Mouse (Mus musculus) heart, adult 11 months (tissue): ENCODE measurements at regions not wholly inside any gene's neighbourhood (a gene's known extent, or its start where the extent isn't known, plus 50 kb on each side); places are given as distances from the start of the nearest gene placed in this dataset.
A peak's percentile ranks its signal among the peaks of the same experiment; 100 is the strongest.

Source experiments
- DNase-seq: peaks from one replicate; pipeline ENCODE4 v3.0.0; 2022

GRCm38 (mm10) chr10:69045275-69045674, 106.0 kb upstream of the Rhobtb1 start:
- DNase-seq = peak; percentile 57

- DNase-seq = peak; percentile 62
Observed at GRCm38 (mm10) chr10:69046008-69046555, 105.2 kb upstream of the Rhobtb1 start.

- peak; percentile 59 for DNase-seq
Observed at GRCm38 (mm10) chr10:69078008-69078407, 73.2 kb upstream of the Rhobtb1 start.

GRCm38 (mm10) chr10:69086184-69086583, 65.0 kb upstream of the Rhobtb1 start:
- no peak for DNase-seq

GRCm38 (mm10) chr10:69091872-69092271, 59.4 kb upstream of the Rhobtb1 start:
- peak; percentile 55 for DNase-seq

- DNase-seq = peak; percentile 74
Observed at GRCm38 (mm10) chr10:69100021-69100420, 51.2 kb upstream of the Rhobtb1 start.

- DNase-seq = peak; percentile 74
Observed at GRCm38 (mm10) chr10:69100742-69101141, 50.5 kb upstream of the Rhobtb1 start.
